Mouse (Mus musculus): ENCODE results near the gene Gcn1l1. TPM values are rescaled to one million over a fixed set of nuclear protein-coding genes. Genes with fewer than 3 reads are reported as not detected.
A peak's percentile ranks its signal among the peaks of the same experiment; 100 is the strongest.

Gcn1l1 gene
- polyA plus RNA-seq, 1 experiment from 2014 or later: 9.3 TPM

GRCm38 (mm10) chr5:115521553-115522461 lies 43.2 kb upstream of the Gcn1l1 start:
- peaks cover 7% of the 10 kb centered on the region; the same call in 1 of the 2 replicates for H3K36me3 ChIP-seq (ENCODE audit: control insufficient read depth, insufficient read depth)
- 24% methylated on average over 21 of the region's 21 CpGs for WGBS
- no peaks in the 10 kb centered on the region for H3K9me3 ChIP-seq (ENCODE audit: control insufficient read depth)
- H3K4me3 ChIP-seq (ENCODE audit: low read depth, low read length): no peak overlapping the region
- H3K4me2 ChIP-seq (replicated peaks; ENCODE audit: low read depth): peak overlapping the region; percentile 53
- no peak overlapping the region for H3K9ac ChIP-seq (ENCODE audit: low read depth, low read length)
- peak overlapping the region; percentile 85 for H3K27ac ChIP-seq (ENCODE audit: low read depth, low read length)
- peaks cover 16% of the 10 kb centered on the region for H3K4me1 ChIP-seq (replicated peaks; ENCODE audit: control insufficient read depth, insufficient read depth, low read length)
- H3K27me3 ChIP-seq (replicated peaks; ENCODE audit: control insufficient read depth, insufficient read depth, low read length): no peaks in the 10 kb centered on the region
- peak; percentile 32; the same call in 1 of the 2 replicates for TF ChIP-seq CTCF (IDR thresholded peaks at IDR 0.05; ENCODE audit: low read depth)
- ATAC-seq: peak; percentile 63

- ATAC-seq: no peak
- Histone ChIP-seq H3K36me3 (ENCODE audit: control insufficient read depth, insufficient read depth) (peaks cover 4% of the 10 kb centered on the region; the same call in 1 of the 2 replicates), H3K4me2 (replicated peaks; ENCODE audit: low read depth) (peak overlapping the region; percentile 41), H3K9me3 (ENCODE audit: control insufficient read depth) (no peaks in the 10 kb centered on the region), H3K9ac (ENCODE audit: low read depth, low read length) (no peak overlapping the region), H3K4me3 (ENCODE audit: low read depth, low read length) (no peak overlapping the region), H3K4me1 (replicated peaks; ENCODE audit: control insufficient read depth, insufficient read depth, low read length) (peaks cover 16% of the 10 kb centered on the region), H3K27ac (ENCODE audit: low read depth, low read length) (peak overlapping the region; percentile 85), H3K27me3 (replicated peaks; ENCODE audit: control insufficient read depth, insufficient read depth, low read length) (no peaks in the 10 kb centered on the region)
- 75% methylated on average over 4 of the region's 4 CpGs for WGBS
- no peak for TF ChIP-seq CTCF (IDR thresholded peaks at IDR 0.05; ENCODE audit: low read depth)
Observed at GRCm38 (mm10) chr5:115522531-115522930, 42.5 kb upstream of the Gcn1l1 start.

GRCm38 (mm10) chr5:115522981-115523499 lies 42.0 kb upstream of the Gcn1l1 start:
- peak overlapping the region; percentile 41 for H3K4me2 ChIP-seq (replicated peaks; ENCODE audit: low read depth)
- ATAC-seq: peak; percentile 70

GRCm38 (mm10) chr5:115523971-115524370 lies 41.1 kb upstream of the Gcn1l1 start:
- ATAC-seq: no peak
- 23% methylated on average over 15 of the region's 15 CpGs for WGBS
- peak; percentile 49 for TF ChIP-seq CTCF (IDR thresholded peaks at IDR 0.05; ENCODE audit: low read depth)
- H3K27me3 ChIP-seq (replicated peaks; ENCODE audit: control insufficient read depth, insufficient read depth, low read length): no peaks in the 10 kb centered on the region
- peaks cover 16% of the 10 kb centered on the region for H3K4me1 ChIP-seq (replicated peaks; ENCODE audit: control insufficient read depth, insufficient read depth, low read length)
- peaks cover 4% of the 10 kb centered on the region; the same call in 1 of the 2 replicates for H3K36me3 ChIP-seq (ENCODE audit: control insufficient read depth, insufficient read depth)
- no peak overlapping the region for H3K9ac ChIP-seq (ENCODE audit: low read depth, low read length)
- peak overlapping the region; percentile 37; the same call in 1 of the 2 replicates for H3K4me2 ChIP-seq (replicated peaks; ENCODE audit: low read depth)
- H3K4me3 ChIP-seq (ENCODE audit: low read depth, low read length): no peak overlapping the region
- no peaks in the 10 kb centered on the region for H3K9me3 ChIP-seq (ENCODE audit: control insufficient read depth)
- peak overlapping the region; percentile 85 for H3K27ac ChIP-seq (ENCODE audit: low read depth, low read length)

More at GRCm38 (mm10) chr5:115522981-115523499, 42.0 kb upstream of the Gcn1l1 start:
- Histone ChIP-seq H3K27ac (ENCODE audit: low read depth, low read length) (peak overlapping the region; percentile 85), H3K9ac (ENCODE audit: low read depth, low read length) (no peak overlapping the region), H3K4me1 (replicated peaks; ENCODE audit: control insufficient read depth, insufficient read depth, low read length) (peaks cover 16% of the 10 kb centered on the region), H3K4me3 (ENCODE audit: low read depth, low read length) (no peak overlapping the region), H3K36me3 (ENCODE audit: control insufficient read depth, insufficient read depth) (peaks cover 4% of the 10 kb centered on the region; the same call in 1 of the 2 replicates), H3K9me3 (ENCODE audit: control insufficient read depth) (no peaks in the 10 kb centered on the region), H3K27me3 (replicated peaks; ENCODE audit: control insufficient read depth, insufficient read depth, low read length) (no peaks in the 10 kb centered on the region)
- TF ChIP-seq CTCF (IDR thresholded peaks at IDR 0.05; ENCODE audit: low read depth): no peak
- WGBS: 41% methylated on average over 15 of the region's 15 CpGs

- H3K36me3 ChIP-seq (ENCODE audit: control insufficient read depth, insufficient read depth): peaks cover 4% of the 10 kb centered on the region; the same call in 1 of the 2 replicates
- H3K4me2 ChIP-seq (replicated peaks; ENCODE audit: low read depth): no peak overlapping the region
- H3K9me3 ChIP-seq (ENCODE audit: control insufficient read depth): no peaks in the 10 kb centered on the region
- H3K27me3 ChIP-seq (replicated peaks; ENCODE audit: control insufficient read depth, insufficient read depth, low read length): no peaks in the 10 kb centered on the region
- no peak overlapping the region for H3K4me3 ChIP-seq (ENCODE audit: low read depth, low read length)
- WGBS: 70% methylated on average over 12 of the region's 12 CpGs
- peaks cover 16% of the 10 kb centered on the region for H3K4me1 ChIP-seq (replicated peaks; ENCODE audit: control insufficient read depth, insufficient read depth, low read length)
- H3K9ac ChIP-seq (ENCODE audit: low read depth, low read length): no peak overlapping the region
- no peak for TF ChIP-seq CTCF (IDR thresholded peaks at IDR 0.05; ENCODE audit: low read depth)
- no peak for ATAC-seq
- H3K27ac ChIP-seq (ENCODE audit: low read depth, low read length): peak overlapping the region; percentile 16; the same call in 1 of the 2 replicates
Observed at GRCm38 (mm10) chr5:115524471-115524870, 40.6 kb upstream of the Gcn1l1 start.

GRCm38 (mm10) chr5:115525416-115525815 lies 39.6 kb upstream of the Gcn1l1 start:
- Histone ChIP-seq H3K27me3 (replicated peaks; ENCODE audit: control insufficient read depth, insufficient read depth, low read length) (no peaks in the 10 kb centered on the region), H3K36me3 (ENCODE audit: control insufficient read depth, insufficient read depth) (0 out of 2 replicates have a peak, but pooled peaks cover 4% of the 10 kb centered on the region), H3K27ac (ENCODE audit: low read depth, low read length) (peak overlapping the region; percentile 28; the same call in 1 of the 2 replicates), H3K9ac (ENCODE audit: low read depth, low read length) (no peak overlapping the region), H3K4me3 (ENCODE audit: low read depth, low read length) (no peak overlapping the region), H3K9me3 (ENCODE audit: control insufficient read depth) (no peaks in the 10 kb centered on the region), H3K4me2 (replicated peaks; ENCODE audit: low read depth) (no peak overlapping the region), H3K4me1 (replicated peaks; ENCODE audit: control insufficient read depth, insufficient read depth, low read length) (peaks cover 17% of the 10 kb centered on the region)
- 80% methylated on average over 4 of the region's 4 CpGs for WGBS
- no peak for TF ChIP-seq CTCF (IDR thresholded peaks at IDR 0.05; ENCODE audit: low read depth)
- ATAC-seq: no peak
